Mouse (Mus musculus) cerebellum, adult 9-11 months (tissue): ENCODE measurements around the gene Wbp2nl.
"Not testable (repeated sequence)": the region's sequence is repeated elsewhere in the genome, so short reads cannot be mapped to it uniquely, and the experiment has no call there.

Experiments used
- DNase-seq: peaks from one replicate; pipeline ENCODE4 v3.0.0; 2022

The Wbp2nl gene

GRCm38 (mm10) chr15:82350349-82350748 lies 51.6 kb downstream of the Wbp2nl start:
- no peak for DNase-seq

- no peak for DNase-seq
These were observed 52.7 kb downstream of the Wbp2nl start for GRCm38 (mm10) chr15:82351480-82351879.

DNA sequence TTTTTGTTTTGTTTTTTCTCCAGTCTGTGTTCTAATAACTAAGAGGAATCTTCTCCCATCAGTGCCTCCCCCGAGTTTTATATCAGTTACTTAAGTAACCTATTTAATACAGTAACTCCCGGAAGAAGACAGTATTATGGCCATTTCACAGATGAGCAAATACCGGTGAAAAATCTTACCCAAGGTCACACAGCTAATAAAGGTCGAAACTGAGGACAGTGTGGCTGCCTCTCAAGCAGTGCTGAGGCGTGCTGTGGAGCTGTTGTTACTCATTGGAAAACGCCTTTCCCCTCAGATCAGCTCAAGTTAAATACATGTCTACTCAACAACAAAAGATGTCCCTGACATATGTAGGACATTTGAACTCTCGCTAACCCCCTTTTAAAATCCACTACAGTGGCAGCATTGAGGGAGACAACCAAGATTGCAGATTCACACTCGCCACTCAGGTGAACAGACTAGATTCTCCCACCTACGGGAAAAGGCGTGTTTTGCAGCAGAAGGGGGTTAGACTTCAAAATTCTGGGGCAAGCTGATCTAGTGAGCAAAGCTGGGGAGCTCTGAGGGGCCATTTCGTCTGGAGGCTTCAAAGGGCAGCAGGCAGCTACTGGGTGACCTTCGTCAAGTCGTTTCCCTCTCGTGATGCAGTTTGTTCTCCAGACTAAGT lies 54.5 kb downstream of the Wbp2nl start:
- DNase-seq: no peak

- DNase-seq: no peak
These were observed 55.0 kb downstream of the Wbp2nl start for GRCm38 (mm10) chr15:82353745-82354113.

DNA sequence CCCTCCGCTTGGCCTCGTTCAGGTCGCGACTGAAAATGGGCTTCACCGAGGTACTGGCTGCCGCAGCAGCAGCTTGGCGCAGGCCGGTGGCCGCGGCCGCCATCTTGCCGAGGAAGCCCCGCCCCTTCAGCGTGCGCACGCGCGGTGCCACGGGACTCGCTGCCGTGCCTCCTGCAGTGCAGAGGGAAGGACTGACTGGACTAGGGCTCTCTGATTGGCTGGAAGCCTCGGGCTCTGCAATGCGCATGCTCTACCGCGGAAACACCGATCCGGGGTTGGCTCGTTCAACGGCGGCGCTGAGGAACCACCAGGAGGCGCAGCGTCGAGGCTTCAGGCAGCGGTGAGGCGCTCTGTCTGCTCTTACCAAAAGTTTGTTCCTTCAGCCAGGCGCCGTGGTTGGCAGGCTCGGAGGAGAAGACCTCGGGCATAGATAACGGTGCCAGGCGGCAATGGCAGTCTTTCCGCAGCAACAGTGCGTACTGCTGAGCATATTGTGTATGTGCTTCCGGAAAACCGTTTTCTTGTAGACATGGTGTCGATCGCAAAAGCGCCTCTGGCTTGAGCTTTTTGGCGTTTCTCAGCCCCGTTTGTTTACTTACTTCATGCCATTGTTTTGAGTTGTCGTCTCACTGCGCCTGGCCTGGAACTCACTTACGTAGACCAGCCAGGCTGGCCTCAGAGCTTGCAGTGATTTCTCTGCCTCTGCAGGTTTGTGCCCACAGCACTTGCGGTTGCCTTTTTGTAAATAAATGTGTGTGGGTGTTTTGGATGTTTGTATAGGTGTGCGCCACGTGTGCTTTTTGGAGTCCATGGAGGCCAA lies 55.6 kb downstream of the Wbp2nl start, which contains the start of gene Ndufa6:
Gene Ndufa6 (minus strand): TSS at position 197 of the 820 bp plus-strand sequence.
- DNase-seq: peak; percentile 98

GRCm38 (mm10) chr15:82358431-82359260 lies 59.9 kb downstream of the Wbp2nl start:
- DNase-seq: peak; percentile 2

- DNase-seq: no peak
These were observed 62.8 kb downstream of the Wbp2nl start for GRCm38 (mm10) chr15:82361459-82362018.

DNA sequence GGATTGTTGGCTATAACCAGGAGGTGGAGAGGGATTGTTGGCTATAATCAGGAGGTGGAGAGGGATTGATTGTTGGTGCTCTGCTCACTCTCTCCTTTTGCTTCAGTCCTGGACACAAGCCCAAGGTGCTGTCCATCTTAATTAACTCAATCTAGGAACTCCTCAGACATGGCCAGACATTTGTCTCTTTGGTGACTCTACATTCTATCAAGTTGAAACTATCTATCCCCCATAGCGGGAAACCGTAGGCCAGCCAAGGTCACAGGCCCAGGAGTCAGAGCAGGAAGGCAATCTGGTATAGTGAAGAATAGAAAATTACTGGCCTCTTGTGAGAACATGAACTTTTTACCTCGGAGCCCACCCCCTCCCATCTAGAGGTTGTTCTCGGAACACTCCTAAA lies 63.5 kb downstream of the Wbp2nl start:
- DNase-seq: no peak

- not testable (repeated sequence) for DNase-seq
These were observed 65.0 kb downstream of the Wbp2nl start for GRCm38 (mm10) chr15:82363801-82364200.
